Mouse (Mus musculus) neural tube, embryonic 11.5 days (tissue): ENCODE results near the gene Mtx1. TPM values are rescaled to one million over a fixed set of nuclear protein-coding genes. Genes with fewer than 3 reads are reported as not detected.

Source experiments
- ATAC-seq: fragments of 200-750 bp; cut with Nextera tagmentation; 2 replicates; pipeline ENCODE4 v1.8.0; 2017; ENCODE audit warnings: moderate number of reproducible peaks, mild to moderate bottlenecking, moderate TSS enrichment, moderate library complexity; ENCODE audit not compliant: insufficient read depth, low FRiP score, low TSS enrichment
- DNase-seq: peaks from one replicate; pipeline ENCODE4 v3.0.0-alpha.2; 2015; ENCODE audit warnings: low spot score
- H3K27ac ChIP-seq: fragments of 300-500 bp; sonication (generic); 2 replicates; pipeline ENCODE4 v1.5.1; 2014; ENCODE audit warnings: low read depth, mild to moderate bottlenecking, low read length
- H3K27me3 ChIP-seq: fragments of 300-500 bp; sonication (generic); 2 replicates; pipeline ENCODE4 v1.6.1; 2014; ENCODE audit warnings: mild to moderate bottlenecking, low read length, mixed read lengths; ENCODE audit not compliant: control insufficient read depth, insufficient read depth
- H3K36me3 ChIP-seq: fragments of 300-500 bp; sonication (generic); 2 replicates; pipeline ENCODE4 v1.6.1; 2014; ENCODE audit warnings: mild to moderate bottlenecking, low read length, moderate library complexity, mixed read lengths; ENCODE audit not compliant: control insufficient read depth, insufficient read depth
- H3K4me1 ChIP-seq: fragments of 300-500 bp; sonication (generic); 2 replicates; pipeline ENCODE4 v1.6.1; 2014; ENCODE audit warnings: low read length, mixed read lengths; ENCODE audit not compliant: control insufficient read depth, insufficient read depth
- H3K4me2 ChIP-seq: fragments of 300-500 bp; sonication (generic); 2 replicates; pipeline ENCODE4 v1.6.1; 2014; ENCODE audit warnings: low read depth, mild to moderate bottlenecking, moderate library complexity
- H3K4me3 ChIP-seq: fragments of 300-500 bp; sonication (generic); 2 replicates; pipeline ENCODE4 v1.5.1; 2014; ENCODE audit warnings: low read depth, low read length
- H3K9ac ChIP-seq: fragments of 300-500 bp; sonication (generic); 2 replicates; pipeline ENCODE4 v1.6.1; 2014; ENCODE audit warnings: mild to moderate bottlenecking, low read length
- H3K9me3 ChIP-seq: fragments of 300-500 bp; sonication (generic); 2 replicates; pipeline ENCODE4 v1.6.1; 2016; ENCODE audit warnings: low read length; ENCODE audit not compliant: control insufficient read depth
- WGBS: fragments of 180-500 bp; shearing (Covaris S2); extraction: QIAGEN DNeasy Blood & Tissue Kit; methylation state at CpG from one replicate; pipeline ENCODE4 v1.1.7; 2014; 5-methylcytosine and 5-hydroxymethylcytosine counted together
- polyA plus RNA-seq: library from polyadenylated mRNA; unstranded; fragments of >200 nt; fragmentation: Nextera tagmentation; extraction: Ambion mirVana; gene quantifications from 2 replicates; pipeline ENCODE4 v1.2.1, GENCODE M21; 2014

Mtx1 gene
- polyA plus RNA-seq, 1 experiment from 2014 or later: 181 TPM

GRCm38 (mm10) chr3:89214681-89215411, 12.0 kb downstream of the Mtx1 start, which contains the start of gene Thbs3:
TSS of gene Thbs3 (plus strand) at chr3:89215180.
- Histone ChIP-seq H3K9ac (peak within 1 kb of the TSS; percentile 66), H3K4me3 (peak within 1 kb of the TSS; percentile 73), H3K4me2 (peak within 1 kb of the TSS; percentile 55), H3K36me3 (no peaks in the 10 kb centered on the region; the same call in 1 of the 2 replicates), H3K27me3 (no peaks in the 10 kb centered on the region), H3K27ac (peak within 1 kb of the TSS; percentile 90), H3K9me3 (no peaks in the 10 kb centered on the region), H3K4me1 (peaks cover 18% of the 10 kb centered on the region)
- WGBS: under 1% methylated on average over 18 of the region's 19 CpGs
- DNase-seq: peak; percentile 52
- ATAC-seq: no peak

- under 1% methylated on average over 69 of the region's 69 CpGs for WGBS
- DNase-seq: peak; percentile 97
- ATAC-seq: peak; percentile 88
- peak overlapping the region; percentile 66 for H3K9ac ChIP-seq
- H3K27ac ChIP-seq: peak overlapping the region; percentile 90
- H3K4me2 ChIP-seq: peak overlapping the region; percentile 55
- H3K4me1 ChIP-seq: peaks cover 18% of the 10 kb centered on the region
- peaks cover 3% of the 10 kb centered on the region for H3K36me3 ChIP-seq
- no peaks in the 10 kb centered on the region for H3K27me3 ChIP-seq
- peak overlapping the region; percentile 73 for H3K4me3 ChIP-seq
- H3K9me3 ChIP-seq: no peaks in the 10 kb centered on the region
These were observed 12.9 kb downstream of the Mtx1 start for GRCm38 (mm10) chr3:89213803-89214530.

- Histone ChIP-seq H3K4me2 (no peak overlapping the region), H3K4me1 (peaks cover 14% of the 10 kb centered on the region), H3K36me3 (peaks cover 18% of the 10 kb centered on the region), H3K4me3 (no peak overlapping the region), H3K27ac (no peak overlapping the region), H3K27me3 (no peaks in the 10 kb centered on the region), H3K9ac (no peak overlapping the region), H3K9me3 (no peaks in the 10 kb centered on the region)
- WGBS: 88% methylated on average over 7 of the region's 7 CpGs
- DNase-seq (no peak), ATAC-seq (no peak)
These were observed 16.2 kb downstream of the Mtx1 start for GRCm38 (mm10) chr3:89210731-89211130.

- no peak overlapping the region for H3K9ac ChIP-seq
- H3K27ac ChIP-seq: no peak overlapping the region
- H3K4me3 ChIP-seq: no peak overlapping the region
- H3K27me3 ChIP-seq: no peaks in the 10 kb centered on the region
- 92% methylated on average over 13 of the region's 13 CpGs for WGBS
- peaks cover 18% of the 10 kb centered on the region for H3K36me3 ChIP-seq
- peaks cover 9% of the 10 kb centered on the region for H3K4me1 ChIP-seq
- H3K9me3 ChIP-seq: no peaks in the 10 kb centered on the region
- ATAC-seq (no peak), DNase-seq (no peak)
- no peak overlapping the region for H3K4me2 ChIP-seq
These were observed 16.7 kb downstream of the Mtx1 start for GRCm38 (mm10) chr3:89210162-89210561.

GRCm38 (mm10) chr3:89209731-89210130, 17.2 kb downstream of the Mtx1 start:
- Histone ChIP-seq H3K36me3 (peaks cover 18% of the 10 kb centered on the region), H3K27ac (no peak overlapping the region), H3K9me3 (no peaks in the 10 kb centered on the region), H3K27me3 (no peaks in the 10 kb centered on the region), H3K4me3 (no peak overlapping the region), H3K4me2 (no peak overlapping the region), H3K9ac (no peak overlapping the region), H3K4me1 (peaks cover 8% of the 10 kb centered on the region; the same call in 1 of the 2 replicates)
- DNase-seq (no peak), ATAC-seq (no peak)
- WGBS: 93% methylated on average over 7 of the region's 7 CpGs

- H3K36me3 ChIP-seq: peaks cover 18% of the 10 kb centered on the region
These were observed 18.2 kb downstream of the Mtx1 start for GRCm38 (mm10) chr3:89208736-89209135.

GRCm38 (mm10) chr3:89208075-89208657, 18.7 kb downstream of the Mtx1 start:
- ATAC-seq: no peak
- no peak overlapping the region for H3K4me3 ChIP-seq
- peaks cover 11% of the 10 kb centered on the region for H3K4me1 ChIP-seq
- H3K4me2 ChIP-seq: no peak overlapping the region
- H3K9me3 ChIP-seq: no peaks in the 10 kb centered on the region
- no peak for DNase-seq
- no peaks in the 10 kb centered on the region for H3K27me3 ChIP-seq
- peaks cover 18% of the 10 kb centered on the region for H3K36me3 ChIP-seq
- no peak overlapping the region for H3K27ac ChIP-seq
- WGBS: 91% methylated on average over 13 of the region's 13 CpGs
- H3K9ac ChIP-seq: no peak overlapping the region

More at GRCm38 (mm10) chr3:89208736-89209135, 18.2 kb downstream of the Mtx1 start:
- Histone ChIP-seq H3K4me2 (no peak overlapping the region), H3K27me3 (no peaks in the 10 kb centered on the region), H3K4me3 (no peak overlapping the region), H3K27ac (no peak overlapping the region), H3K4me1 (peaks cover 8% of the 10 kb centered on the region; the same call in 1 of the 2 replicates), H3K9ac (no peak overlapping the region), H3K9me3 (no peaks in the 10 kb centered on the region)
- 85% methylated on average over 6 of the region's 6 CpGs for WGBS
- DNase-seq: no peak
- ATAC-seq: no peak

GRCm38 (mm10) chr3:89206695-89207094, 20.2 kb downstream of the Mtx1 start:
- H3K4me3 ChIP-seq: no peak overlapping the region
- no peaks in the 10 kb centered on the region for H3K27me3 ChIP-seq
- H3K4me2 ChIP-seq: no peak overlapping the region
- DNase-seq (no peak), ATAC-seq (no peak)
- no peak overlapping the region for H3K9ac ChIP-seq
- H3K36me3 ChIP-seq: peaks cover 18% of the 10 kb centered on the region
- H3K4me1 ChIP-seq: peaks cover 5% of the 10 kb centered on the region
- no peaks in the 10 kb centered on the region for H3K9me3 ChIP-seq
- H3K27ac ChIP-seq: no peak overlapping the region
- WGBS: 96% methylated on average over 2 of the region's 2 CpGs
